Mouse (Mus musculus) forebrain, embryonic 11.5 days (tissue): ENCODE results near the gene Pcnx. TPM values are rescaled to one million over a fixed set of nuclear protein-coding genes. Genes with fewer than 3 reads are reported as not detected.

ENCODE experiments used
- ATAC-seq: fragments of 200-750 bp; cut with Nextera tagmentation; replicated peaks from 2 replicates; pipeline ENCODE4 v1.8.0; 2017; ENCODE audit warnings: moderate TSS enrichment; ENCODE audit not compliant: low FRiP score
- DNase-seq: peaks from one replicate; pipeline ENCODE4 v3.0.0-alpha.2; 2017; ENCODE audit warnings: low spot score
- H3K27ac ChIP-seq: fragments of 300-500 bp; sonication (generic); 2 replicates; pipeline ENCODE4 v1.5.1; 2014; ENCODE audit warnings: low read depth, low read length
- H3K27me3 ChIP-seq: fragments of 300-500 bp; sonication (generic); 2 replicates; pipeline ENCODE4 v1.6.1; 2014; ENCODE audit warnings: mild to moderate bottlenecking, low read length, mixed read lengths; ENCODE audit not compliant: control insufficient read depth, insufficient read depth
- H3K36me3 ChIP-seq: fragments of 300-500 bp; sonication (generic); 2 replicates; pipeline ENCODE4 v1.6.1; 2014; ENCODE audit warnings: mild to moderate bottlenecking, low read length, moderate library complexity, mixed read lengths; ENCODE audit not compliant: control insufficient read depth, insufficient read depth
- H3K4me1 ChIP-seq: fragments of 300-500 bp; sonication (generic); replicated peaks from 2 replicates; pipeline ENCODE4 v1.6.1; 2014; ENCODE audit warnings: low read length, mixed read lengths; ENCODE audit not compliant: control insufficient read depth, insufficient read depth
- H3K4me2 ChIP-seq: fragments of 300-500 bp; sonication (generic); 2 replicates; pipeline ENCODE4 v1.6.1; 2014; ENCODE audit warnings: low read depth, mild to moderate bottlenecking, low read length, moderate library complexity, mixed read lengths; ENCODE audit not compliant: severe bottlenecking
- H3K4me3 ChIP-seq: fragments of 300-500 bp; sonication (generic); 2 replicates; pipeline ENCODE4 v1.5.1; 2014; ENCODE audit warnings: low read depth, low read length
- H3K9ac ChIP-seq: fragments of 300-500 bp; sonication (generic); 2 replicates; pipeline ENCODE4 v1.6.1; 2014; ENCODE audit warnings: low read length
- H3K9me3 ChIP-seq: fragments of 300-500 bp; sonication (generic); 2 replicates; pipeline ENCODE4 v1.6.1; 2016; ENCODE audit warnings: low read length, mixed read lengths; ENCODE audit not compliant: control insufficient read depth
- WGBS: fragments of 180-500 bp; shearing (Covaris S2); extraction: QIAGEN DNeasy Blood & Tissue Kit; methylation state at CpG from one replicate; pipeline ENCODE4 v1.1.7; 2014; 5-methylcytosine and 5-hydroxymethylcytosine counted together
- polyA plus RNA-seq: library from polyadenylated mRNA; unstranded; fragments of >200 nt; fragmentation: Nextera tagmentation; extraction: Ambion mirVana; gene quantifications from 2 replicates; pipeline ENCODE4 v1.2.1, GENCODE M21; 2014

Gene Pcnx
- polyA plus RNA-seq, 1 experiment from 2014 or later, result 14.6 TPM

DNA sequence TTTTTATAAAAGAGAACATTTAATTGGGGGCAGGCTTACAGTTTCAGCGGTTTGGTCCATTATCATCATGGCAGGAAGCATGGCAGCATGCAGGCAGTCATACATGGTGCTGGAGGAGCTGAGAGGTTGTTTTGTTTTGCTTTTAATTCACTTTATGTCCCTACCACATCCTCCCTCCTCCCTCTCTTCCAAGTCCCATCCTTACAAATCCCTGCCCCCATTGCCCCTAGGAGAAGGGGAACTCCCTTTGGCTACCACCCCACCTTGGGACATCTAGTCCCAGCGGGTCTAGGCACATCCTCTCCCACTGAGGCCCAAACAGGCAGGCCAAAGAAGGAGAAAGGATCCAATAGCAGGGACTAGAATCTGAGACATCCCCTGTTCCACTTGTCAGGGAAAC, 44.6 kb downstream of the Pcnx start:
- no peak for DNase-seq
- no peak overlapping the region for H3K27ac ChIP-seq

GRCm38 (mm10) chr12:81905865-81906264, 46.0 kb downstream of the Pcnx start:
- no peaks in the 10 kb centered on the region for H3K27me3 ChIP-seq
- no peaks in the 10 kb centered on the region for H3K4me1 ChIP-seq
- peaks cover 6% of the 10 kb centered on the region; the same call in 1 of the 2 replicates for H3K36me3 ChIP-seq
- no peak for ATAC-seq
- no peak for DNase-seq
- no peaks in the 10 kb centered on the region for H3K9me3 ChIP-seq
- WGBS, result 95% methylated on average over 2 of the region's 2 CpGs
- H3K4me2 ChIP-seq, result no peak overlapping the region
- no peak overlapping the region for H3K9ac ChIP-seq
- no peak overlapping the region for H3K4me3 ChIP-seq
- H3K27ac ChIP-seq, result no peak overlapping the region

More for the DNA sequence above, 44.6 kb downstream of the Pcnx start:
- Histone ChIP-seq H3K4me2 (no peak overlapping the region), H3K9ac (no peak overlapping the region), H3K4me3 (no peak overlapping the region), H3K9me3 (no peaks in the 10 kb centered on the region), H3K4me1 (no peaks in the 10 kb centered on the region), H3K36me3 (peaks cover 6% of the 10 kb centered on the region; the same call in 1 of the 2 replicates), H3K27me3 (no peaks in the 10 kb centered on the region)
- no peak for ATAC-seq
- 89% methylated on average over 2 of the region's 2 CpGs for WGBS

GRCm38 (mm10) chr12:81907741-81908357, 48.0 kb downstream of the Pcnx start:
- H3K27ac ChIP-seq, result no peak overlapping the region
- no peaks in the 10 kb centered on the region for H3K4me1 ChIP-seq
- no peak for DNase-seq
- no peak overlapping the region for H3K4me3 ChIP-seq
- no peak overlapping the region for H3K9ac ChIP-seq
- no peak overlapping the region for H3K4me2 ChIP-seq
- ATAC-seq, result no peak
- no peaks in the 10 kb centered on the region for H3K9me3 ChIP-seq
- H3K36me3 ChIP-seq, result peaks cover 6% of the 10 kb centered on the region; the same call in 1 of the 2 replicates
- no peaks in the 10 kb centered on the region for H3K27me3 ChIP-seq
- WGBS, result 61% methylated on average over 4 of the region's 4 CpGs

DNA sequence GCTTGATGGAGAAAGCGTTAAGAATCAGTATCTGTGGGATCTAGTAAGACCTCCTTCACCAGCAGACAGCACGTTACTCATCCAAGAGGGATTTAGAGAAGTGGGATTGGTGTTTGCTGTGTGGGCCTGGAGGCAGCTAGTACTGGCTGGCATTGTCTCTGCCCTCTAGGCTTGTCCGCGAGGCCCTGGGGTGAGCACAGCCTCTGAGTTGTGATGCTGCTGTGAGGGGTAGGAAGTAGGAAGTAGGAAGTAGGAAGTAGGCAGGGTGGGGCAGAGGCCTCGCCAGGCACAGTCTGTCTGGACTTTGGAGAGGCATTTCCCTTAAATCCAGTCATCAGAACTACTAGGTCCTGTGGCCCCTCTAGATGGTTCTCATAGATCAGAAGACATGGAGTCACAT, 50.6 kb downstream of the Pcnx start:
- DNase-seq (no peak), ATAC-seq (no peak)
- Histone ChIP-seq H3K4me3 (no peak overlapping the region), H3K27ac (no peak overlapping the region), H3K4me2 (no peak overlapping the region), H3K36me3 (peaks cover 6% of the 10 kb centered on the region; the same call in 1 of the 2 replicates), H3K27me3 (no peaks in the 10 kb centered on the region), H3K9me3 (no peaks in the 10 kb centered on the region), H3K9ac (no peak overlapping the region), H3K4me1 (no peaks in the 10 kb centered on the region)
- 81% methylated on average over 5 of the region's 5 CpGs for WGBS

DNA sequence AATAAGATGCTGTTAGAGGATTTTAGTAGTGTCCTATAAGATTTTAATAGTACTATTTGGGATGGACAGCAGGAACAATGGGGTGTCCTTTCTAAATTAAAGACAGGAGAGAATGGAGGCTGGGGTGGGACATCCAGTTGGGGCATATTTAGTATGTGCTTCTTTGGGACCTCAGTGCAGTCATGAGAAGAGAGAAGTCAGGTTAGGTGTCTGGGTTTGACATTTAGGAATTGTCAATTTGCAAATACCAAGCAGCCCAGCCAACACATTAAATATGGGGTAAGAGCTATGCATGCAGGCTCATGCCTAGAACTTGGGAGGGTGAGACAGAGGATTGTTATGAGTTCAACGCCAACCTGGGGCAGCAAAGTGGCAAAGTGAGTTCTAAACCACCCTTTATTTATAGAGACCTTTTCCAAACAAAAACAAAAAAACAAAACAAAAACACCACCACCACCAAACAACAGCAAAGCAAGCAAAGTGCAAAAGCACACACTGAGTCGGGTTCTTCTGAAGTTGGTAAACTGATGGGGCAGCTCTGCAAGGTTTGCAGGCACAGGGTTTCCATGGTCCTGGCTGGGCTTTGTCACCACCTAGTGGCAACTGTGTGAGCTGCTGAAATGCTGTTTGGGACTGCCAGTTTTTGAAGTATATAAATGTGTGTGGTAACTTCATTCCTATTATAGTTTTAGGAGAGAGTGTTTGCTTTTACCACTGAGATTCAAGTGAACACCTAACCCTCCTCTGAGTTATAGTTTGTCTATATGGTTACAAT, 55.5 kb downstream of the Pcnx start:
- Histone ChIP-seq H3K27ac (no peak overlapping the region), H3K4me3 (no peak overlapping the region), H3K27me3 (no peaks in the 10 kb centered on the region), H3K36me3 (no peaks in the 10 kb centered on the region; the same call in 1 of the 2 replicates), H3K9ac (no peak overlapping the region), H3K4me2 (no peak overlapping the region), H3K9me3 (no peaks in the 10 kb centered on the region), H3K4me1 (no peaks in the 10 kb centered on the region)
- ATAC-seq (no peak; the same call in 1 of the 2 replicates), DNase-seq (peak; percentile 81)
- WGBS, result 60% methylated on average over 2 of the region's 2 CpGs

DNA sequence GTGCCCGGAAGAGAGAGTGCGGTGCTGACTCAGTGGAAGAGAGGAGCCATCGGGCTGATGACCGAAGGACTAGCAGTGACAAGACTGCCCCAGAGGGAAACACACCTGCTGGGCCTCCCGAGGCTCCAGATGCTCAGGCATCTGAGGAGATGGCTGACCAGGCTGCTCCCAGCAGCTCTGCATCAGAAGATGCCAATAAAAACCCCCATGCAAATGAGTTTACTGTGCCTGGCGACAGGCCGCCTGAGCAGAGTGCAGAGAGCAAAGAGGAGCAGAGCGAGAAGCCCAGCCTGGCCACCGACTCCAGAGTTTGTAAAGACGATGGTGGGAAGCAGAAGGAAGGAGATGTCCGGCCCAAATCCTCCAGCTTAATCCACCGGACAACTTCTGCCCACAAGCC, 58.5 kb downstream of the Pcnx start:
- no peaks in the 10 kb centered on the region for H3K9me3 ChIP-seq
- DNase-seq, result no peak
- no peaks in the 10 kb centered on the region for H3K4me1 ChIP-seq
- no peak overlapping the region for H3K4me3 ChIP-seq
- no peak overlapping the region for H3K27ac ChIP-seq
- H3K4me2 ChIP-seq, result no peak overlapping the region
- no peaks in the 10 kb centered on the region; the same call in 1 of the 2 replicates for H3K36me3 ChIP-seq
- H3K9ac ChIP-seq, result no peak overlapping the region
- no peaks in the 10 kb centered on the region for H3K27me3 ChIP-seq
- no peak for ATAC-seq
- 90% methylated on average over 12 of the region's 12 CpGs for WGBS

DNA sequence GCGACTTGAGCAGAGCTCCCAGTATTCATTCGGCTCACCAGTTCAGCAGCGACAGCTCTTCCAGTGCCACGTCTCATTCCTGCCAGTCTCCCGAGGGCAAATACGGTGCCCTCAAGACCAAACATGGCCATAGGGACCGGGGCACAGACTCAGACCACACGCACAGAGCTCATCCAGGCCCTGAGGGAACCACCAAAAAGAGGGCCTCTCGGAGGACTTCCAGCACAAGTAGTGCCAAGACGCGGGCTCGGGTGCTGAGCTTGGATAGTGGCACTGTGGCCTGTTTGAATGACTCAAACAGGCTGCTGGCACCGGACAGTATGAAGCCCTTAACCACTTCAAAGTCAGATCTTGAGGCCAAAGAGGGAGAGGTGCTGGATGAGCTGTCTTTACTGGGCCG, 59.1 kb downstream of the Pcnx start:
- Histone ChIP-seq H3K9me3 (no peaks in the 10 kb centered on the region), H3K4me2 (no peak overlapping the region), H3K4me3 (no peak overlapping the region), H3K27ac (no peak overlapping the region), H3K9ac (no peak overlapping the region), H3K27me3 (no peaks in the 10 kb centered on the region), H3K4me1 (no peaks in the 10 kb centered on the region), H3K36me3 (no peaks in the 10 kb centered on the region; the same call in 1 of the 2 replicates)
- ATAC-seq, result no peak
- WGBS, result 94% methylated on average over 14 of the region's 14 CpGs
- no peak for DNase-seq

- no peak for ATAC-seq
- 91% methylated on average over 10 of the region's 10 CpGs for WGBS
Observed at GRCm38 (mm10) chr12:81920027-81920426, 60.2 kb downstream of the Pcnx start.

More at GRCm38 (mm10) chr12:81920027-81920426, 60.2 kb downstream of the Pcnx start:
- Histone ChIP-seq H3K4me1 (no peaks in the 10 kb centered on the region), H3K27me3 (no peaks in the 10 kb centered on the region), H3K9ac (no peak overlapping the region), H3K9me3 (no peaks in the 10 kb centered on the region), H3K36me3 (no peaks in the 10 kb centered on the region; the same call in 1 of the 2 replicates), H3K27ac (no peak overlapping the region), H3K4me3 (no peak overlapping the region), H3K4me2 (no peak overlapping the region)
- DNase-seq, result no peak
